Mouse (Mus musculus) MEL (cell line): Measurements from ENCODE around the gene Ninl. TPM values are rescaled to one million over a fixed set of nuclear protein-coding genes. Genes with fewer than 3 reads are reported as not detected.

Source experiments
- DNase-seq: peaks from one replicate; pipeline ENCODE4 v3.0.0; 2011; ENCODE audit warnings: low read depth, low spot score
- H3K27ac ChIP-seq: 2 replicates; pipeline ENCODE4 v1.5.1; 2012; ENCODE audit warnings: low read depth, mild to moderate bottlenecking, control low read depth, low read length, moderate library complexity; ENCODE audit not compliant: control insufficient read depth
- H3K27me3 ChIP-seq, 2 experiments: fragments of 150-350 bp in 1 of 2; sonication (generic) in 1 of 2; 2 replicates each; pipeline ENCODE4 v1.6.1; 2012; ENCODE audit warnings: low read length in 2 of 2, mild to moderate bottlenecking in 2 of 2, improper control_type of control experiment in 1 of 2, moderate library complexity in 1 of 2; ENCODE audit not compliant: insufficient read depth in 2 of 2, control insufficient read depth in 1 of 2
- H3K36me3 ChIP-seq, 2 experiments: 2 replicates each; pipeline ENCODE4 v1.6.1; 2012 to 2014; ENCODE audit warnings: low read length in 2 of 2, improper control_type of control experiment in 1 of 2, inconsistent platforms in 1 of 2, mild to moderate bottlenecking in 1 of 2; ENCODE audit not compliant: insufficient read depth in 2 of 2, control insufficient read depth in 1 of 2
- H3K4me1 ChIP-seq, 2 experiments: fragments of 150-350 bp in 1 of 2; sonication (generic) in 1 of 2; 2 replicates each; pipeline ENCODE4 v1.6.1; 2012; ENCODE audit warnings: low read length in 2 of 2, improper control_type of control experiment in 1 of 2, mild to moderate bottlenecking in 1 of 2; ENCODE audit not compliant: insufficient read depth in 2 of 2, control insufficient read depth in 1 of 2
- H3K4me3 ChIP-seq, 2 experiments: fragments of 150-350 bp in 1 of 2; sonication (generic) in 1 of 2; 2 replicates each; pipeline ENCODE4 v1.5.1; 2012; ENCODE audit warnings: low read depth in 2 of 2, low read length in 2 of 2, mild to moderate bottlenecking in 2 of 2, moderate library complexity in 2 of 2, control low read depth in 1 of 2, improper control_type of control experiment in 1 of 2; ENCODE audit not compliant: control insufficient read depth in 1 of 2, insufficient read depth in 1 of 2
- H3K79me2 ChIP-seq: 2 replicates; pipeline ENCODE4 v1.6.1; 2012; ENCODE audit warnings: mild to moderate bottlenecking, low read length, moderate library complexity; ENCODE audit not compliant: control insufficient read depth, poor library complexity, insufficient read depth
- H3K9ac ChIP-seq: 2 replicates; pipeline ENCODE4 v1.6.1; 2012; ENCODE audit warnings: low read depth, mild to moderate bottlenecking, control low read depth, low read length, moderate library complexity; ENCODE audit not compliant: control insufficient read depth, poor library complexity, severe bottlenecking
- H3K9me3 ChIP-seq: fragments of 150-350 bp; sonication (generic); replicated peaks from 2 replicates; pipeline ENCODE4 v1.6.1; 2012; ENCODE audit warnings: mild to moderate bottlenecking, low read length, improper control_type of control experiment, moderate library complexity; ENCODE audit not compliant: insufficient read depth
- BHLHE40 ChIP-seq: IDR thresholded peaks from 2 replicates; pipeline ENCODE4 v1.6.1; 2012; ENCODE audit warnings: low read depth, mild to moderate bottlenecking, inconsistent platforms, low read length, improper control_type of control experiment, borderline replicate concordance
- CHD1 ChIP-seq: IDR thresholded peaks from 2 replicates; pipeline ENCODE4 v1.6.1; 2012; ENCODE audit warnings: low read depth, mild to moderate bottlenecking, inconsistent platforms, low read length, improper control_type of control experiment
- CHD2 ChIP-seq: IDR thresholded peaks from 2 replicates; pipeline ENCODE4 v1.6.1; 2011; ENCODE audit warnings: low read length, improper control_type of control experiment
- CTCF ChIP-seq, 3 experiments: IDR thresholded peaks in 2 of 3; conservative IDR thresholded peaks in 1 of 3; 2 replicates each; pipeline ENCODE4 v1.5.1; 2011 to 2012; ENCODE audit warnings: low read length in 3 of 3, low read depth in 2 of 3, mild to moderate bottlenecking in 2 of 3, improper control_type of control experiment in 1 of 3, inconsistent platforms in 1 of 3, mixed read lengths in 1 of 3, moderate library complexity in 1 of 3; ENCODE audit not compliant: control insufficient read depth in 1 of 3, insufficient read depth in 1 of 3, poor library complexity in 1 of 3, severe bottlenecking in 1 of 3
- E2F4 ChIP-seq: IDR thresholded peaks from 2 replicates; pipeline ENCODE4 v1.6.1; 2011; ENCODE audit warnings: low read depth, low read length, improper control_type of control experiment, borderline replicate concordance
- ELF1 ChIP-seq: IDR thresholded peaks from 2 replicates; pipeline ENCODE4 v1.6.1; 2014; ENCODE audit warnings: low read depth, mild to moderate bottlenecking, inconsistent platforms, low read length, improper control_type of control experiment, moderate library complexity
- EP300 ChIP-seq, 2 experiments: IDR thresholded peaks; 2 replicates each; pipeline ENCODE4 v1.6.1; 2011; ENCODE audit warnings: improper control_type of control experiment in 2 of 2, low read length in 2 of 2, low read depth in 1 of 2, mild to moderate bottlenecking in 1 of 2
- ETS1 ChIP-seq: IDR thresholded peaks from 2 replicates; pipeline ENCODE4 v1.6.1; 2012; ENCODE audit warnings: low read depth, mild to moderate bottlenecking, inconsistent platforms, low read length, improper control_type of control experiment, moderate library complexity
- GABPA ChIP-seq: IDR thresholded peaks from 2 replicates; pipeline ENCODE4 v1.6.1; 2012; ENCODE audit warnings: low read depth, mild to moderate bottlenecking, inconsistent platforms, low read length, improper control_type of control experiment, moderate library complexity
- GATA1 ChIP-seq: IDR thresholded peaks from 2 replicates; pipeline ENCODE4 v1.6.1; 2011; ENCODE audit warnings: low read depth, low read length, improper control_type of control experiment
- HCFC1 ChIP-seq: IDR thresholded peaks from 2 replicates; pipeline ENCODE4 v1.6.1; 2012; ENCODE audit warnings: low read depth, mild to moderate bottlenecking, inconsistent platforms, low read length, improper control_type of control experiment, moderate library complexity
- JUND ChIP-seq: IDR thresholded peaks from 2 replicates; pipeline ENCODE4 v1.6.1; 2011; ENCODE audit warnings: low read depth, mild to moderate bottlenecking, improper control_type of control experiment, low read length
- KAT2A ChIP-seq: conservative IDR thresholded peaks from 2 replicates; pipeline ENCODE4 v1.6.1; 2012; ENCODE audit warnings: low read depth, low read length, improper control_type of control experiment, inconsistent platforms
- MAX ChIP-seq: IDR thresholded peaks from 2 replicates; pipeline ENCODE4 v1.6.1; 2011; ENCODE audit warnings: low read length, improper control_type of control experiment
- MEF2A ChIP-seq: IDR thresholded peaks from 2 replicates; pipeline ENCODE4 v1.6.1; 2014; ENCODE audit warnings: low read depth, mild to moderate bottlenecking, inconsistent platforms, low read length, improper control_type of control experiment; ENCODE audit not compliant: poor library complexity, insufficient replicate concordance, severe bottlenecking; ENCODE audit errors: extremely low read depth
- MXI1 ChIP-seq: IDR thresholded peaks from 2 replicates; pipeline ENCODE4 v1.6.1; 2011; ENCODE audit warnings: mild to moderate bottlenecking, low read depth, low read length, improper control_type of control experiment
- MYB ChIP-seq: IDR thresholded peaks from 2 replicates; pipeline ENCODE4 v1.6.1; 2011; ENCODE audit warnings: mild to moderate bottlenecking, low read depth, low read length, improper control_type of control experiment
- MYC ChIP-seq: IDR thresholded peaks from 2 replicates; pipeline ENCODE4 v1.6.1; 2011; ENCODE audit warnings: low read depth, mild to moderate bottlenecking, low read length, improper control_type of control experiment, moderate library complexity
- NELFE ChIP-seq: IDR thresholded peaks from 2 replicates; pipeline ENCODE4 v1.6.1; 2011; ENCODE audit warnings: low read depth, low read length, improper control_type of control experiment
- NRF1 ChIP-seq: IDR thresholded peaks from 2 replicates; pipeline ENCODE4 v1.6.1; 2014; ENCODE audit warnings: low read depth, mild to moderate bottlenecking, inconsistent platforms, low read length, improper control_type of control experiment, moderate library complexity; ENCODE audit not compliant: poor library complexity, insufficient read depth, severe bottlenecking
- POLR2A ChIP-seq, 2 experiments: IDR thresholded peaks; 2 replicates each; pipeline ENCODE4 v1.6.1; 2011 to 2012; ENCODE audit warnings: low read length in 2 of 2, mild to moderate bottlenecking in 2 of 2, control low read depth in 1 of 2, improper control_type of control experiment in 1 of 2, low read depth in 1 of 2, moderate library complexity in 1 of 2; ENCODE audit not compliant: control insufficient read depth in 1 of 2, insufficient read depth in 1 of 2, poor library complexity in 1 of 2
- POLR2AphosphoS2 ChIP-seq: IDR thresholded peaks from 2 replicates; pipeline ENCODE4 v1.6.1; 2011; ENCODE audit warnings: low read length, improper control_type of control experiment
- POLR2AphosphoS5 ChIP-seq: IDR thresholded peaks from 2 replicates; pipeline ENCODE4 v1.6.1; 2012; ENCODE audit warnings: low read depth, borderline replicate concordance, mild to moderate bottlenecking, inconsistent platforms, low read length, moderate library complexity, mixed read lengths
- RAD21 ChIP-seq: IDR thresholded peaks from 2 replicates; pipeline ENCODE4 v1.6.1; 2011; ENCODE audit warnings: mild to moderate bottlenecking, low read depth, low read length, improper control_type of control experiment
- SIN3A ChIP-seq: IDR thresholded peaks from 2 replicates; pipeline ENCODE4 v1.6.1; 2012; ENCODE audit warnings: low read length, improper control_type of control experiment, inconsistent platforms
- SMC3 ChIP-seq: IDR thresholded peaks from 2 replicates; pipeline ENCODE4 v1.6.1; 2011; ENCODE audit warnings: low read depth, low read length, improper control_type of control experiment
- TAL1 ChIP-seq: IDR thresholded peaks from 2 replicates; pipeline ENCODE4 v1.6.1; 2012; ENCODE audit warnings: mild to moderate bottlenecking, inconsistent platforms, low read length, moderate library complexity, mixed read lengths
- TBP ChIP-seq: IDR thresholded peaks from 2 replicates; pipeline ENCODE4 v1.8.0; 2011; ENCODE audit warnings: low read depth, low read length, improper control_type of control experiment
- TCF12 ChIP-seq: IDR thresholded peaks from 2 replicates; pipeline ENCODE4 v1.6.1; 2014; ENCODE audit warnings: low read depth, mild to moderate bottlenecking, inconsistent platforms, low read length, improper control_type of control experiment, moderate library complexity
- UBTF ChIP-seq: IDR thresholded peaks from 2 replicates; pipeline ENCODE4 v1.6.1; 2012; ENCODE audit warnings: low read depth, mild to moderate bottlenecking, inconsistent platforms, low read length, improper control_type of control experiment, moderate library complexity, borderline replicate concordance; ENCODE audit not compliant: insufficient read depth
- USF1 ChIP-seq: IDR thresholded peaks from 2 replicates; pipeline ENCODE4 v1.6.1; 2014; ENCODE audit warnings: low read depth, mild to moderate bottlenecking, inconsistent platforms, low read length, improper control_type of control experiment, moderate library complexity
- USF2 ChIP-seq, 2 experiments: IDR thresholded peaks; 2 replicates each; pipeline ENCODE4 v1.6.1; 2011 to 2012; ENCODE audit warnings: improper control_type of control experiment in 2 of 2, low read length in 2 of 2, borderline replicate concordance in 1 of 2, inconsistent platforms in 1 of 2, low read depth in 1 of 2, mild to moderate bottlenecking in 1 of 2; ENCODE audit not compliant: insufficient read depth in 1 of 2
- ZC3H11A ChIP-seq: IDR thresholded peaks from 2 replicates; pipeline ENCODE4 v1.6.1; 2012; ENCODE audit warnings: low read depth, mild to moderate bottlenecking, inconsistent platforms, low read length, improper control_type of control experiment
- ZKSCAN1 ChIP-seq: IDR thresholded peaks from 2 replicates; pipeline ENCODE4 v1.6.1; 2012; ENCODE audit warnings: low read depth, mild to moderate bottlenecking, inconsistent platforms, low read length, improper control_type of control experiment, moderate library complexity
- ZMIZ1 ChIP-seq: IDR thresholded peaks from 2 replicates; pipeline ENCODE4 v1.6.1; 2012; ENCODE audit warnings: low read depth, mild to moderate bottlenecking, inconsistent platforms, low read length, improper control_type of control experiment, moderate library complexity
- ZNF384 ChIP-seq: IDR thresholded peaks from 2 replicates; pipeline ENCODE4 v1.6.1; 2012; ENCODE audit warnings: low read depth, mild to moderate bottlenecking, inconsistent platforms, low read length, improper control_type of control experiment
- polyA plus RNA-seq, 2 experiments: library from polyadenylated mRNA; stranded (reverse) in 1 of 2; unstranded in 1 of 2; fragments of >175 nt in 1 of 2; fragments of >200 nt in 1 of 2; gene quantifications; 2 replicates each; pipeline versions ENCODE4 v1.2.1 to v1.2.4; 2012; ENCODE audit warnings: low replicate concordance in 2 of 2, low read depth in 1 of 2; ENCODE audit not compliant: insufficient read length in 2 of 2, insufficient read depth in 1 of 2, missing spikeins in 1 of 2
- total RNA-seq: library from RNA; depleted of rRNA; stranded (reverse); fragments of 300-350 nt; gene quantifications from 2 replicates; pipeline ENCODE4 v1.2.3, GENCODE M21; 2012; rRNA removed

The Ninl gene
- total RNA-seq, result 9.8 and 11.6 TPM in 2 replicates
- polyA plus RNA-seq, result 10 to 100 TPM in 1 of 2 experiments, not detected in 1; 16.8 TPM

- peaks cover 2 to 22% of the 10 kb centered on the region in 2 experiments; a peak in 3 of 4 replicates for H3K36me3 ChIP-seq
- H3K9ac ChIP-seq, result peak within 1 kb of the TSS; percentile 93
- H3K27me3 ChIP-seq, result no peaks in the 10 kb centered on the region
- peak within 1 kb of the TSS; percentile 83 to 97 for H3K4me3 ChIP-seq
- H3K9me3 ChIP-seq, result no peaks in the 10 kb centered on the region
- peaks cover 29% of the 10 kb centered on the region for H3K79me2 ChIP-seq
- H3K27ac ChIP-seq, result peak within 1 kb of the TSS; percentile 77
- H3K4me1 ChIP-seq, result peaks cover 13 to 14% of the 10 kb centered on the region in 2 experiments
- peak; percentile 97 for DNase-seq
- TF ChIP-seq USF1 (peak; percentile 95), ELF1 (no peak; the same call in none of the 2 replicates), GATA1 (peak; percentile 67; the same call in 1 of the 2 replicates), ZKSCAN1 (no peak), CHD2 (peak; percentile 96), TBP (peak; percentile 95), JUND (no peak), NELFE (peak; percentile 88), E2F4 (no peak; the same call in 1 of the 2 replicates), ETS1 (peak; percentile 57), CHD1 (0 out of 2 replicates have a peak, but pooled peaks have one; percentile 52), NRF1 (peak; percentile 84), ZC3H11A (no peak), POLR2AphosphoS5 (peak; percentile 62; the same call in 1 of the 2 replicates), KAT2A (0 out of 2 replicates have a peak, but pooled peaks have one; percentile 19), BHLHE40 (peak; percentile 82; the same call in 1 of the 2 replicates), UBTF (no peak), GABPA (no peak), EP300 (IDR thresholded peaks at IDR 0.05; ENCODE audit: low read depth in 1 of 2, low read length in 2 of 2) (peak; percentile 26 to 38; a peak in 2 of 4 replicates), POLR2A (IDR thresholded peaks at IDR 0.05; ENCODE audit: control insufficient read depth in 1 of 2, insufficient read depth in 1 of 2, low read depth in 1 of 2, low read length in 2 of 2, poor library complexity in 1 of 2) (peak; percentile 82 to 97), HCFC1 (peak; percentile 82), RAD21 (no peak), MEF2A (0 out of 2 replicates have a peak, but pooled peaks have one; percentile 27), MAX (peak; percentile 87), SMC3 (no peak), ZMIZ1 (peak; percentile 88), USF2 (IDR thresholded peaks at IDR 0.05; ENCODE audit: borderline replicate concordance in 1 of 2, insufficient read depth in 1 of 2, low read depth in 1 of 2, low read length in 2 of 2) (peak in 1 of 2 experiments; percentile 81; a peak in 2 of 4 replicates), MXI1 (peak; percentile 69; the same call in 1 of the 2 replicates), TCF12 (peak; percentile 66; the same call in 1 of the 2 replicates), ZNF384 (no peak), POLR2AphosphoS2 (peak; percentile 92), SIN3A (peak; percentile 75), CTCF (IDR thresholded peaks at IDR 0.05 in 2 of 3, conservative IDR thresholded peaks at IDR 0.05 in 1 of 3; ENCODE audit: control insufficient read depth in 1 of 3, insufficient read depth in 1 of 3, low read depth in 2 of 3, low read length in 3 of 3, poor library complexity in 1 of 3, severe bottlenecking in 1 of 3) (no peak), MYC (peak; percentile 72), TAL1 (no peak), MYB (no peak)
These were observed at the start of gene Ninl, which contains the start of gene Nanp for GRCm38 (mm10) chr2:151039232-151039695. Gene Ninl (minus strand): TSS chr2:151039382. Gene Nanp (minus strand): TSS chr2:151039398.
